Mouse (Mus musculus): ENCODE results near the gene H2afy2.

H2afy2 gene

GRCm38 (mm10) chr10:61782799-61783611 is 942 bp downstream of the H2afy2 start:
- DNase-seq, result peak; percentile 84 to 85

- peak; percentile 34 to 50 for DNase-seq
Observed at GRCm38 (mm10) chr10:61781461-61782128, 2.4 kb downstream of the H2afy2 start.

- no peak for DNase-seq
Observed at GRCm38 (mm10) chr10:61766806-61767205, 17.1 kb downstream of the H2afy2 start.

GRCm38 (mm10) chr10:61765558-61765957 is 18.4 kb downstream of the H2afy2 start:
- DNase-seq, result no peak

- DNase-seq, result peak; percentile 37 to 40
Observed at GRCm38 (mm10) chr10:61764689-61765088, 19.3 kb downstream of the H2afy2 start.

- no peak for DNase-seq
Observed at GRCm38 (mm10) chr10:61759869-61760268, 24.1 kb downstream of the H2afy2 start.

GRCm38 (mm10) chr10:61758904-61759303 is 25.0 kb downstream of the H2afy2 start:
- DNase-seq, result no peak

- DNase-seq, result peak; percentile 55 to 66
Observed at GRCm38 (mm10) chr10:61757022-61757421, 26.9 kb downstream of the H2afy2 start.

GRCm38 (mm10) chr10:61753071-61753470 is 30.9 kb downstream of the H2afy2 start:
- DNase-seq, result no peak

- peak in 1 of 2 experiments; percentile 32 for DNase-seq
Observed at GRCm38 (mm10) chr10:61751534-61752219, 32.3 kb downstream of the H2afy2 start.

GRCm38 (mm10) chr10:61750014-61750413 is 33.9 kb downstream of the H2afy2 start:
- DNase-seq, result no peak

- peak in 1 of 2 experiments; percentile 33 for DNase-seq
Observed at GRCm38 (mm10) chr10:61747302-61747701, 36.6 kb downstream of the H2afy2 start.

- peak; percentile 42 to 76 for DNase-seq
Observed at GRCm38 (mm10) chr10:61745133-61745532, 38.8 kb downstream of the H2afy2 start.

- DNase-seq, result no peak
Observed at GRCm38 (mm10) chr10:61742336-61742735, 41.6 kb downstream of the H2afy2 start.

GRCm38 (mm10) chr10:61741873-61742272 is 42.1 kb downstream of the H2afy2 start:
- peak in 1 of 2 experiments; percentile 27 for DNase-seq

GRCm38 (mm10) chr10:61741306-61741705 is 42.6 kb downstream of the H2afy2 start:
- no peak for DNase-seq

GRCm38 (mm10) chr10:61738126-61738525 is 45.8 kb downstream of the H2afy2 start:
- no peak for DNase-seq

- no peak for DNase-seq
Observed at GRCm38 (mm10) chr10:61737537-61737936, 46.4 kb downstream of the H2afy2 start.

GRCm38 (mm10) chr10:61736671-61737078 is 47.3 kb downstream of the H2afy2 start:
- DNase-seq, result no peak

- DNase-seq, result peak; percentile 19 to 44
Observed at GRCm38 (mm10) chr10:61734377-61734776, 49.6 kb downstream of the H2afy2 start.

- no peak for DNase-seq
Observed at GRCm38 (mm10) chr10:61730171-61730570, 53.8 kb downstream of the H2afy2 start.

- no peak for DNase-seq
Observed at GRCm38 (mm10) chr10:61729181-61729580, 54.8 kb downstream of the H2afy2 start.

- DNase-seq, result no peak
Observed at GRCm38 (mm10) chr10:61723271-61723670, 60.7 kb downstream of the H2afy2 start.
